ENCODE assay signal across 1 mouse cellular context in the genomic region with DNA sequence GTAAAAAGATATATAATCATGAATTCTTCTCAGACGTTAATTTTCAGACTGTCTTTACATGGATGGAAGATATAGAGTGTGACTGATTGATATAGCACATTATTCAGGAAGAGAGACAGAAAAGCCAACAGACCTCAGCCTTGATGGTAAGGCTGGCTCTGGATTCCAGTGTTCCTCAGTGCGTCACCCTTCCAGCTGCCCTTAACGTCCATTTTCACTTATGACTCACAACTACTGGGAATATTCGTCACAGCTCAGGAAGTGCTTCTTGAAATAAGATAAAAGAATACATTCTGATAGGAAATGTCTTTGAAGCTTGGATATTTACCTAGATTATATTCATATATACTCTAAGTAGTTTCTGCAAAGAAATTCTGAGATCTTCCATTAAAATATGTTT.
TF ChIP-seq lines count a peak whose summit lies in the region.

No protein-coding gene starts in this region.

TF ChIP-seq in CH12.LX, 34 proteins besides CTCF, POLR2A, EP300 and RAD21 (continued from another document):
- no peak for TF ChIP-seq SMC3 (IDR thresholded peaks at IDR 0.05; ENCODE audit: low read depth, low read length)
- no peak for TF ChIP-seq CHD2 (IDR thresholded peaks at IDR 0.05; ENCODE audit: low read length)
- no peak for TF ChIP-seq MAX (IDR thresholded peaks at IDR 0.05; ENCODE audit: low read length)
- no peak for TF ChIP-seq RCOR1 (conservative IDR thresholded peaks at IDR 0.05; ENCODE audit: low read depth, low read length)
- TF ChIP-seq ZKSCAN1 (IDR thresholded peaks at IDR 0.05; ENCODE audit: borderline replicate concordance, low read depth, low read length) = no peak
- no peak for TF ChIP-seq CHD1 (IDR thresholded peaks at IDR 0.05; ENCODE audit: low read depth, low read length)
- TF ChIP-seq TBP (conservative IDR thresholded peaks at IDR 0.05; ENCODE audit: low read depth, low read length) = no peak
- TF ChIP-seq E2F4 (IDR thresholded peaks at IDR 0.05; ENCODE audit: insufficient replicate concordance, low read depth, low read length) = no peak
- no peak for TF ChIP-seq JUN (IDR thresholded peaks at IDR 0.05; ENCODE audit: insufficient read depth, low read depth, low read length)
TF ChIP-seq in CH12.LX: peak in this region for 0.
